In the genomic region with DNA sequence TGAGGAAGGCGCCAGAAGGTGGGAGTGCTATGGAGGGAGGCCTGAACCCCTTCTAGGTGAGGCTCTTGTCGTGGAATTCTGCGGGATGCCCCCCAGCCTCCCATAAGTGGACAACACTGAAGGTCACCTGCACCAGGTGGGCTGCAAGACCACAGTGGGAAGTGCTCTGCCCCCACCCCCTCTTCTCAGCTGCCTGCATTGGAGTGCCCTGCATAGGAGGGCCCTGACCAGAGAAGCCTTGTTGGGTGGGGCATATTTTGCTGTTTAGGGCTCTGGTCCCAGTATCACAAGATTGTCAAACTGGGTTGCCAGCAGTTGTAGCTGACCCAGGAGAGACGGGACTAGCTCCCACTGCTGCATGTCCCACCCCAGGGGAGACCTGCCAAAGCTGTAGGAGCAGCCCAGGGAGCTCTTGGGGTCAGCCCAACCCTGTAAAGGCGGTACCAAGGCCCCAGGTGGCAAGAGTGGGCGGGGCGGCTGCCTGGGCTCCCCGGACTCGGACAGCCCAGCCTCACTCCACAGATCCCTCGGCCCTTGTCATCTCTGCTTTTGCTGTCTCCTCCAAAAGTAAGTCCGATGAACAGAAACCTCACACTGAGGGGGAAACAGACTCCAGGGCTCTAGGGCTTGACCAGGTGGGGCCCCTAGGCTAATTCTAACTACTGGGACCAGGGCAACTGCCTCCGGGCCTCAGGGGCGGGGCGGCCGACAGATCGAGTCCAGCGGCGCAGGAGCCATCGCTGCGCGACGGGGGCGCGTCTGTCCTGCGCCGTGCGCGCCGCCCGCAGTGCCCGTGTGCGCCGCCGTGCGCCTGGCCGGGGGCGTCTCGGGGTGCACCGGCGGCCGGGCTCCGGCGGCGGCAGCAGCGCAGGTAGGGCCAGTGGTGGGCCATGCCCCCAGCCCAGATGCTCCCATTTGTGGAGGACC, we compare ENCODE assay signal across 9 mouse cellular contexts. TPM values are rescaled to one million over a fixed set of nuclear protein-coding genes. Genes with fewer than 3 reads are reported as not detected.
DNase-seq lines count a peak whose midpoint lies in the region; ATAC-seq and TF ChIP-seq lines count a peak whose summit lies in the region.
"Had no signal": no experiment of that assay in that cellular context is flagged by ENCODE, and none has a peak within 500 bp of the region (broad histone marks: within the 10 kb centered on the region; RNA-seq: fewer than 3 reads in every experiment).

Gene Gng13, plus strand, starts transcription at position 461 of the 927 bp plus-strand sequence.

- no peak within 1 kb of the TSS for H3K27ac ChIP-seq in lung, embryonic 15.5 days
- H3K27ac ChIP-seq in embryonic facial prominence, embryonic 13.5 days = no peak within 1 kb of the TSS
- H3K27ac ChIP-seq in intestine, embryonic 14.5 days (ENCODE audit: low read depth) = no peak within 1 kb of the TSS
- no peak within 1 kb of the TSS for H3K27ac ChIP-seq in limb, embryonic 14.5 days (replicated peaks; ENCODE audit: low read depth, low read length)

- H3K9ac ChIP-seq in lung, embryonic 15.5 days = peak within 1 kb of the TSS; percentile 40
- peak within 1 kb of the TSS; percentile 69 for H3K9ac ChIP-seq in embryonic facial prominence, embryonic 13.5 days
- peak within 1 kb of the TSS; percentile 38 for H3K9ac ChIP-seq in intestine, embryonic 14.5 days (ENCODE audit: low read length)
- peak within 1 kb of the TSS; percentile 55 for H3K9ac ChIP-seq in limb, embryonic 14.5 days (ENCODE audit: low read depth, low read length, severe bottlenecking)

- peak within 1 kb of the TSS; percentile 82 for H3K4me2 ChIP-seq in lung, embryonic 15.5 days
- H3K4me2 ChIP-seq in embryonic facial prominence, embryonic 13.5 days = peak within 1 kb of the TSS; percentile 78
- H3K4me2 ChIP-seq in intestine, embryonic 14.5 days (ENCODE audit: low read length) = peak within 1 kb of the TSS; percentile 84
- H3K4me2 ChIP-seq in limb, embryonic 14.5 days (replicated peaks; ENCODE audit: low read depth, low read length, severe bottlenecking) = peak within 1 kb of the TSS; percentile 69

- no peak for TF ChIP-seq POLR2A in lung, adult 2 months (IDR thresholded peaks at IDR 0.05; ENCODE audit: borderline replicate concordance, extremely low read depth, low read depth, low read length)
- TF ChIP-seq POLR2A in limb, embryonic 14.5 days (IDR thresholded peaks at IDR 0.05; ENCODE audit: borderline replicate concordance, extremely low read depth, insufficient read depth, insufficient read length) = no peak

- H3K36me3 ChIP-seq in lung, embryonic 15.5 days = peaks cover 9% of the 10 kb centered on the region
- H3K36me3 ChIP-seq in embryonic facial prominence, embryonic 13.5 days = peaks cover 33% of the 10 kb centered on the region
- H3K36me3 ChIP-seq in intestine, embryonic 14.5 days (ENCODE audit: control insufficient read depth, insufficient read depth, low read length) = peaks cover 23% of the 10 kb centered on the region; the same call in 1 of the 2 replicates
- H3K36me3 ChIP-seq in limb, embryonic 14.5 days (ENCODE audit: control insufficient read depth, insufficient read depth, low read length) = peaks cover 21% of the 10 kb centered on the region

- H3K4me1 ChIP-seq in lung, embryonic 15.5 days = peaks cover 11% of the 10 kb centered on the region; the same call in 1 of the 2 replicates
- no peaks in the 10 kb centered on the region for H3K4me1 ChIP-seq in lung, adult 2 months (ENCODE audit: control insufficient read depth, insufficient read depth, low read length)
- peaks cover 20% of the 10 kb centered on the region for H3K4me1 ChIP-seq in embryonic facial prominence, embryonic 13.5 days
- H3K4me1 ChIP-seq in intestine, embryonic 14.5 days (replicated peaks; ENCODE audit: control insufficient read depth, insufficient read depth, low read length) = peaks cover 5% of the 10 kb centered on the region; the same call in 1 of the 2 replicates
- H3K4me1 ChIP-seq in limb, embryonic 14.5 days (ENCODE audit: control insufficient read depth, insufficient read depth, low read length) = peaks cover 4% of the 10 kb centered on the region; the same call in 1 of the 2 replicates

- H3K27me3 ChIP-seq in lung, embryonic 15.5 days = peaks cover 34% of the 10 kb centered on the region
- peaks cover 36% of the 10 kb centered on the region for H3K27me3 ChIP-seq in embryonic facial prominence, embryonic 13.5 days
- peaks cover 28% of the 10 kb centered on the region for H3K27me3 ChIP-seq in intestine, embryonic 14.5 days (replicated peaks; ENCODE audit: control insufficient read depth, insufficient read depth, low read length)
- peaks cover 23% of the 10 kb centered on the region for H3K27me3 ChIP-seq in limb, embryonic 14.5 days (ENCODE audit: control insufficient read depth, insufficient read depth, low read length)

- TF ChIP-seq CTCF in lung, adult 2 months (IDR thresholded peaks at IDR 0.05; ENCODE audit: insufficient read depth, low read length) = no peak

- peak within 1 kb of the TSS; percentile 38 for H3K4me3 ChIP-seq in lung, embryonic 15.5 days
- no peak within 1 kb of the TSS for H3K4me3 ChIP-seq in lung, adult 2 months (replicated peaks; ENCODE audit: extremely low read depth, low read depth, low read length)
- H3K4me3 ChIP-seq in embryonic facial prominence, embryonic 13.5 days = peak within 1 kb of the TSS; percentile 45
- H3K4me3 ChIP-seq in intestine, embryonic 14.5 days (ENCODE audit: low read depth, low read length) = peak within 1 kb of the TSS; percentile 35
- H3K4me3 ChIP-seq in limb, embryonic 14.5 days (replicated peaks; ENCODE audit: low read length) = peak within 1 kb of the TSS; percentile 40
- H3K4me3 ChIP-seq: myocyte had no signal

- no peak for DNase-seq in lung, adult 2 months
- peak; percentile 66 for DNase-seq in intestine, embryonic 14.5 days (ENCODE audit: low spot score)
- DNase-seq in limb, embryonic 14.5 days (ENCODE audit: low spot score) = no peak
- DNase-seq in retina, postnatal 1 day = peak; percentile 46
- DNase-seq in right cerebral cortex, postnatal 14 days = no peak

- no peaks in the 10 kb centered on the region for H3K9me3 ChIP-seq in lung, embryonic 15.5 days
- H3K9me3 ChIP-seq in embryonic facial prominence, embryonic 13.5 days = no peaks in the 10 kb centered on the region
- no peaks in the 10 kb centered on the region for H3K9me3 ChIP-seq in intestine, embryonic 14.5 days (ENCODE audit: control insufficient read depth, low read length)
- no peaks in the 10 kb centered on the region for H3K9me3 ChIP-seq in limb, embryonic 14.5 days (ENCODE audit: control insufficient read depth, low read length)

- peak; percentile 48; the same call in 1 of the 2 replicates for ATAC-seq in lung, embryonic 15.5 days (ENCODE audit: borderline replicate concordance, extremely low read depth, low FRiP score, low TSS enrichment)
- no peak for ATAC-seq in embryonic facial prominence, embryonic 13.5 days (ENCODE audit: insufficient number of reproducible peaks, insufficient read depth, low FRiP score, low TSS enrichment, low read depth)
- ATAC-seq in intestine, embryonic 14.5 days (replicated peaks; ENCODE audit: low FRiP score, low TSS enrichment, low read depth) = peak; percentile 49
- peak; percentile 39; the same call in 1 of the 2 replicates for ATAC-seq in limb, embryonic 14.5 days (ENCODE audit: low FRiP score, low read depth)
- ATAC-seq in inflammation-experienced regulatory T-cells, adult 6 months = no peak

- 1% methylated on average over 45 of the region's 45 CpGs for WGBS in lung, embryonic 15.5 days
- WGBS in lung, adult 2 months = 2% methylated on average over 45 of the region's 45 CpGs
- WGBS in embryonic facial prominence, embryonic 13.5 days = 1% methylated on average over 45 of the region's 45 CpGs
- 1% methylated on average over 44 of the region's 45 CpGs for WGBS in intestine, embryonic 14.5 days
- WGBS in limb, embryonic 14.5 days = 1% methylated on average over 27 of the region's 45 CpGs

RNA-seq across cellular contexts. Expression of gene Gng13, which starts in this region (rescaled TPM):
- polyA plus RNA-seq in lung, embryonic 15.5 days (2015; fragmentation: Nextera tagmentation; extraction: Ambion mirVana) = 2.3 and 3.0 TPM in 2 replicates
- polyA plus RNA-seq in lung, adult 2 months (2012; rRNA removed) = 0.36 TPM in 1 of 2 replicates, not detected in the other
- polyA plus RNA-seq in embryonic facial prominence, embryonic 13.5 days (2015; fragmentation: Nextera tagmentation; extraction: Ambion mirVana) = 5.8 and 10.3 TPM in 2 replicates
- polyA plus RNA-seq in intestine, embryonic 14.5 days (2014; fragmentation: Nextera tagmentation; extraction: Ambion mirVana) = 2.4 and 2.7 TPM in 2 replicates
- 0.56 and 0.74 TPM in 2 replicates for polyA plus RNA-seq in limb, embryonic 14.5 days (2012; rRNA removed)
- polyA plus RNA-seq in limb, embryonic 14.5 days (2014; fragmentation: Nextera tagmentation; extraction: Ambion mirVana) = 3.5 and 6.1 TPM in 2 replicates
- not detected for polyA plus RNA-seq in inflammation-experienced regulatory T-cells, adult 6 months (2017; shearing (Covaris generic))

Comparison
In these comparisons a context has a peak if more than half of its experiments do, and no peak if none do; other contexts are left out.
1. ATAC-seq: peak in lung, embryonic 15.5 days (single experiment), intestine, embryonic 14.5 days (single experiment) and limb, embryonic 14.5 days (single experiment); none in embryonic facial prominence, embryonic 13.5 days (single experiment) and inflammation-experienced regulatory T-cells, adult 6 months (single experiment).
2. DNase-seq: peak in intestine, embryonic 14.5 days (single experiment) and retina, postnatal 1 day (single experiment); none in lung, adult 2 months (single experiment), limb, embryonic 14.5 days (single experiment) and right cerebral cortex, postnatal 14 days (single experiment).
3. Peak in every context shown above with its lines, with median percentiles within 50 percentile points of each other: H3K4me2 ChIP-seq and H3K9ac ChIP-seq.